Mouse (Mus musculus) forebrain, embryonic 12.5 days (tissue): ENCODE results near the gene Id3. TPM values are rescaled to one million over a fixed set of nuclear protein-coding genes. Genes with fewer than 3 reads are reported as not detected.

Experiments used
- ATAC-seq: fragments of 200-750 bp; cut with Nextera tagmentation; 2 replicates; pipeline ENCODE4 v1.8.0; 2017; ENCODE audit warnings: moderate TSS enrichment; ENCODE audit not compliant: low FRiP score
- H3K27ac ChIP-seq: fragments of 300-500 bp; sonication (generic); 2 replicates; pipeline ENCODE4 v1.5.1; 2016; ENCODE audit warnings: mild to moderate bottlenecking
- H3K27me3 ChIP-seq: fragments of 300-500 bp; sonication (generic); 2 replicates; pipeline ENCODE4 v1.6.1; 2016; ENCODE audit warnings: mild to moderate bottlenecking
- H3K36me3 ChIP-seq: fragments of 300-500 bp; sonication (generic); replicated peaks from 2 replicates; pipeline ENCODE4 v1.6.1; 2016; ENCODE audit warnings: mild to moderate bottlenecking
- H3K4me1 ChIP-seq: fragments of 300-500 bp; sonication (generic); 2 replicates; pipeline ENCODE4 v1.6.1; 2016
- H3K4me2 ChIP-seq: fragments of 300-500 bp; sonication (generic); 2 replicates; pipeline ENCODE4 v1.6.1; 2016; ENCODE audit warnings: mild to moderate bottlenecking, moderate library complexity
- H3K4me3 ChIP-seq: fragments of 300-500 bp; sonication (generic); replicated peaks from 2 replicates; pipeline ENCODE4 v1.5.1; 2016; ENCODE audit warnings: mild to moderate bottlenecking
- H3K9ac ChIP-seq: fragments of 300-500 bp; sonication (generic); 2 replicates; pipeline ENCODE4 v1.6.1; 2016; ENCODE audit warnings: mild to moderate bottlenecking
- H3K9me3 ChIP-seq: fragments of 300-500 bp; sonication (generic); 2 replicates; pipeline ENCODE4 v1.6.1; 2016
- WGBS: fragments of 180-500 bp; shearing (Covaris S2); methylation state at CpG from one replicate; pipeline ENCODE4 v1.1.7; 2016; 5-methylcytosine and 5-hydroxymethylcytosine counted together
- polyA plus RNA-seq: library from polyadenylated mRNA; unstranded; fragments of >200 nt; fragmentation: Nextera tagmentation; extraction: Ambion mirVana; gene quantifications from 2 replicates; pipeline ENCODE4 v1.2.1, GENCODE M21; 2016

The Id3 gene
- polyA plus RNA-seq, 1 experiment from 2014 or later, result 228 TPM

- WGBS, result 84% methylated on average over 10 of the region's 10 CpGs
- no peaks in the 10 kb centered on the region for H3K36me3 ChIP-seq
- ATAC-seq, result no peak
- H3K9ac ChIP-seq, result no peak overlapping the region
- H3K27me3 ChIP-seq, result 0 out of 2 replicates have a peak, but pooled peaks cover 3% of the 10 kb centered on the region
- H3K9me3 ChIP-seq, result no peaks in the 10 kb centered on the region
- H3K4me2 ChIP-seq, result no peak overlapping the region
- H3K4me3 ChIP-seq, result no peak overlapping the region
- H3K4me1 ChIP-seq, result peaks cover 5% of the 10 kb centered on the region
- H3K27ac ChIP-seq, result no peak overlapping the region
These were observed 33.1 kb upstream of the Id3 start for GRCm38 (mm10) chr4:136109941-136110900.

- Histone ChIP-seq H3K9me3 (no peaks in the 10 kb centered on the region), H3K27ac (no peak overlapping the region), H3K36me3 (no peaks in the 10 kb centered on the region), H3K4me2 (no peak overlapping the region), H3K4me1 (peaks cover 4% of the 10 kb centered on the region; the same call in 1 of the 2 replicates), H3K9ac (no peak overlapping the region), H3K27me3 (no peaks in the 10 kb centered on the region), H3K4me3 (no peak overlapping the region)
- WGBS, result 64% methylated on average over 5 of the region's 5 CpGs
- no peak for ATAC-seq
These were observed 31.0 kb upstream of the Id3 start for GRCm38 (mm10) chr4:136112344-136112743.

DNA sequence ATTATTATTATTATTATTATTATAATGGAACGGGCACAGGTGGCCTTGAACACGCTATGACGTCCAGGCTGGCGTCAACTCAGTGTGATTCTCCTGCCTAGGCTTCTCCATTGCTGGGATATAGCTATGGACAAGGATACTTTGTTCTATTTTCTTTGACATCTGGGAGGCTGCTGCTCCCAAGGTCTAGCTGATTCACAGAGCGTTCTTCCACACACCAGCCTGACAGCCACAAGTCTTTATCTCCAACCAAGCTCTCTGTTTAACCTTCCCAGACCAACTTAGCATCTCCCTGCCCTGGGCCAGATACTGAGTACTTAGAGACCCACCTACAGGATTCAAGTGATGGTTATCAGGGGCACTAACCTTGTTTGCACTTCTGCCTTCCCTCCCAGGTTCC, 28.6 kb upstream of the Id3 start:
- no peak overlapping the region for H3K27ac ChIP-seq
- H3K9ac ChIP-seq, result no peak overlapping the region
- H3K4me3 ChIP-seq, result no peak overlapping the region
- 91% methylated on average over 5 of the region's 5 CpGs for WGBS
- H3K9me3 ChIP-seq, result no peaks in the 10 kb centered on the region
- H3K27me3 ChIP-seq, result no peaks in the 10 kb centered on the region
- no peak overlapping the region for H3K4me2 ChIP-seq
- peaks cover 4% of the 10 kb centered on the region; the same call in 1 of the 2 replicates for H3K4me1 ChIP-seq
- no peaks in the 10 kb centered on the region for H3K36me3 ChIP-seq
- no peak for ATAC-seq

GRCm38 (mm10) chr4:136117022-136117421, 26.3 kb upstream of the Id3 start:
- no peak overlapping the region for H3K4me2 ChIP-seq
- no peak overlapping the region for H3K4me3 ChIP-seq
- H3K4me1 ChIP-seq, result peaks cover 7% of the 10 kb centered on the region; the same call in 1 of the 2 replicates
- no peak for ATAC-seq
- no peaks in the 10 kb centered on the region for H3K36me3 ChIP-seq
- H3K9ac ChIP-seq, result no peak overlapping the region
- WGBS, result 76% methylated on average over 13 of the region's 13 CpGs
- no peaks in the 10 kb centered on the region for H3K9me3 ChIP-seq
- H3K27me3 ChIP-seq, result no peaks in the 10 kb centered on the region
- H3K27ac ChIP-seq, result no peak overlapping the region

- Histone ChIP-seq H3K4me2 (no peak overlapping the region), H3K27me3 (no peaks in the 10 kb centered on the region), H3K9me3 (no peaks in the 10 kb centered on the region), H3K27ac (no peak overlapping the region), H3K4me3 (no peak overlapping the region), H3K9ac (no peak overlapping the region), H3K36me3 (no peaks in the 10 kb centered on the region), H3K4me1 (peaks cover 5% of the 10 kb centered on the region; the same call in 1 of the 2 replicates)
- 56% methylated on average over 16 of the region's 16 CpGs for WGBS
- no peak for ATAC-seq
These were observed 23.3 kb upstream of the Id3 start for GRCm38 (mm10) chr4:136120041-136120440.

- Histone ChIP-seq H3K4me3 (no peak overlapping the region), H3K4me1 (0 out of 2 replicates have a peak, but pooled peaks cover 3% of the 10 kb centered on the region), H3K4me2 (no peak overlapping the region), H3K27me3 (no peaks in the 10 kb centered on the region), H3K36me3 (no peaks in the 10 kb centered on the region), H3K27ac (no peak overlapping the region), H3K9me3 (no peaks in the 10 kb centered on the region), H3K9ac (no peak overlapping the region)
- ATAC-seq, result no peak
- WGBS, result 97% methylated on average over 3 of the region's 3 CpGs
These were observed 22.1 kb upstream of the Id3 start for GRCm38 (mm10) chr4:136121158-136121557.

GRCm38 (mm10) chr4:136121844-136122468, 21.3 kb upstream of the Id3 start:
- Histone ChIP-seq H3K4me2 (no peak overlapping the region), H3K27me3 (no peaks in the 10 kb centered on the region), H3K4me1 (0 out of 2 replicates have a peak, but pooled peaks cover 3% of the 10 kb centered on the region), H3K9ac (no peak overlapping the region), H3K4me3 (no peak overlapping the region), H3K27ac (no peak overlapping the region), H3K36me3 (no peaks in the 10 kb centered on the region), H3K9me3 (no peaks in the 10 kb centered on the region)
- no peak for ATAC-seq
- WGBS, result 89% methylated on average over 7 of the region's 7 CpGs

GRCm38 (mm10) chr4:136123111-136123791, 20.0 kb upstream of the Id3 start:
- Histone ChIP-seq H3K9ac (no peak overlapping the region), H3K36me3 (no peaks in the 10 kb centered on the region), H3K27ac (no peak overlapping the region), H3K27me3 (no peaks in the 10 kb centered on the region), H3K4me3 (no peak overlapping the region), H3K4me1 (0 out of 2 replicates have a peak, but pooled peaks cover 3% of the 10 kb centered on the region), H3K9me3 (no peaks in the 10 kb centered on the region), H3K4me2 (no peak overlapping the region)
- WGBS, result 75% methylated on average over 8 of the region's 8 CpGs
- no peak for ATAC-seq

DNA sequence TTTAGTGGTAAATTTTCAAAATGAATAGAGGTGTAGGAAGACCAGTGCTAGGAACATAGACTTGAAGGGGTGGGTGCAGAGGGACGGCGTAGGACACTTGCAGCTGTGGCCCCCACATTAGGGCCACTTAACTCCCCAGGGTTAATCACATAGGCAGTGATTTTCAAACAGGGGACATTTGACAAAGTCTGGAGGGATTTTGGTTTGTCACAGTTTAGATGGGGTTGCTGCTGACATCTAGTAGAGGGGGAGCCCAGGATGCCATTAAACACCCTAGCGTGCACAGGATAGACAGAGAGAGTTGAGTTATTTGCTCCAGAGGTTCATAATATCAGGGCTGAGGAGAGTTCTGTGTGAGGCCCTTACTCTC, 19.5 kb upstream of the Id3 start:
- Histone ChIP-seq H3K4me2 (no peak overlapping the region), H3K4me1 (0 out of 2 replicates have a peak, but pooled peaks cover 3% of the 10 kb centered on the region), H3K4me3 (no peak overlapping the region), H3K9me3 (no peaks in the 10 kb centered on the region), H3K27ac (no peak overlapping the region), H3K36me3 (no peaks in the 10 kb centered on the region), H3K9ac (no peak overlapping the region), H3K27me3 (no peaks in the 10 kb centered on the region)
- WGBS, result 90% methylated on average over 3 of the region's 3 CpGs
- ATAC-seq, result no peak

DNA sequence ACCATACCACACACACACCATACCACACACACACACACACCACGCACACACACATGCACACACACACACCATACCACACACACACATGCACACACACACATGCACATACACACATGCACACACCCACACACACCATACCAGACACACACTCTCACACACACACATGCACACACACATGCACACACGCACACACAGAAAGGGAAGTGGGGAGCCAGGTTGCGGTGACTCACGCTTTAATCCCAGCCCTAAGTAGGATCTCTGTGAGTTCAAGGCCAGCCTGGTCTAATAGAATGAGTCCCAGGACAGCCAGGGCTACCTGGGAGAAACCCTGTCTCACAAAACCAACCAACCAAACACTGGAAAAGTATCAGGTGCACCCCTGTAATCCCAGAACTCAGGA, 18.7 kb upstream of the Id3 start:
- Histone ChIP-seq H3K27ac (no peak overlapping the region), H3K36me3 (no peaks in the 10 kb centered on the region), H3K4me1 (0 out of 2 replicates have a peak, but pooled peaks cover 3% of the 10 kb centered on the region), H3K4me2 (no peak overlapping the region), H3K9me3 (no peaks in the 10 kb centered on the region), H3K27me3 (no peaks in the 10 kb centered on the region), H3K4me3 (no peak overlapping the region), H3K9ac (no peak overlapping the region)
- ATAC-seq, result no peak
- WGBS, result 98% methylated on average over 4 of the region's 4 CpGs

DNA sequence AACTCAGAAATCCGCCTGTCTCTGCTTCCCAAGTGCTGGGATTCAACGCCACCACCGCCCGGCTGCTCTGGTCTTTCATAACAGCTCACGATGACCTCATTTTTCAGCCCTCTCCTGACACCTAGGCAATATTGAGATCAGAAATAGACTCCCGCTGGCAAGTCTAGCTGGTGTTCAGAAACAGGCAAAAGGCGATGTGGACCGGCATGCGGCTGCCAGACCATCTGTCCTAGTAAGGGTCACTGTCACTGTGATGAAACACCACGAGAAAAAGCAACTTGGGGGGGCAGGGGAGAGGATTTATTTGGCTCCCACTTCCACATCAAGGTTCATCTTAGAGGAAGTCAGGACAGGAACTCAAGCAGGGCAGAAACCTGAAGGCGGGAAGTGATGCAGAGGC, 17.8 kb upstream of the Id3 start:
- no peak for ATAC-seq
- Histone ChIP-seq H3K9me3 (no peaks in the 10 kb centered on the region; the same call in 1 of the 2 replicates), H3K4me1 (no peaks in the 10 kb centered on the region), H3K27me3 (no peaks in the 10 kb centered on the region), H3K4me3 (no peak overlapping the region), H3K36me3 (no peaks in the 10 kb centered on the region), H3K4me2 (no peak overlapping the region), H3K9ac (no peak overlapping the region), H3K27ac (no peak overlapping the region)
- WGBS, result 90% methylated on average over 11 of the region's 11 CpGs

- ATAC-seq, result no peak
- Histone ChIP-seq H3K36me3 (no peaks in the 10 kb centered on the region), H3K4me2 (no peak overlapping the region), H3K9me3 (no peaks in the 10 kb centered on the region; the same call in 1 of the 2 replicates), H3K27ac (no peak overlapping the region), H3K4me3 (no peak overlapping the region), H3K27me3 (no peaks in the 10 kb centered on the region), H3K9ac (no peak overlapping the region), H3K4me1 (no peaks in the 10 kb centered on the region)
- 78% methylated on average over 5 of the region's 5 CpGs for WGBS
These were observed 17.3 kb upstream of the Id3 start for GRCm38 (mm10) chr4:136126019-136126418.
